Mouse (Mus musculus) CD8-positive naive resting alpha-beta T cell, adult 2 months (primary cell): ENCODE results near the gene Tmem117.

Experiments
- DNase-seq, 2 experiments: peaks; one replicate each; pipeline ENCODE4 v3.0.0; 2022; ENCODE audit warnings: low read depth in 2 of 2, low spot score in 2 of 2

Tmem117 gene

DNA sequence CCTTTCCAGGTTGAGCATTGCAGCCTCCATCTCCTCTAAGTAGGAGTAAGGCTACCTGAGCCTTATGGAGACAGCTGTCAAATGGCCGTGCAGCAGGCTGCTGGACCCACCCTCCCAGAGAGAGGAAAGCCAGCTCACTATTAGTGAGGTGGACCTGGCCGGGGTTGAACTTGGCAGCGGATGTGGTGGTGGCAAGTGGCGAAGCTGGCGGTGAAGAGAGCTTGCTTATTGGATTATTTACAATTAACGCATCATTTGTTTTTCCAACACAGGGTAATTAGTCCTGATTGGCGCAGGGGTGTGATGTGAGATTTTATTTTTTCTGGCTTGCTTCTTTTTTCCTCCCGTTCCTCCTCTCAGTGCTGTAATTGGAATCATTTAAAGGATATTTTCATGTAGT, 19.4 kb downstream of the Tmem117 start:
- DNase-seq, result no peak

DNA sequence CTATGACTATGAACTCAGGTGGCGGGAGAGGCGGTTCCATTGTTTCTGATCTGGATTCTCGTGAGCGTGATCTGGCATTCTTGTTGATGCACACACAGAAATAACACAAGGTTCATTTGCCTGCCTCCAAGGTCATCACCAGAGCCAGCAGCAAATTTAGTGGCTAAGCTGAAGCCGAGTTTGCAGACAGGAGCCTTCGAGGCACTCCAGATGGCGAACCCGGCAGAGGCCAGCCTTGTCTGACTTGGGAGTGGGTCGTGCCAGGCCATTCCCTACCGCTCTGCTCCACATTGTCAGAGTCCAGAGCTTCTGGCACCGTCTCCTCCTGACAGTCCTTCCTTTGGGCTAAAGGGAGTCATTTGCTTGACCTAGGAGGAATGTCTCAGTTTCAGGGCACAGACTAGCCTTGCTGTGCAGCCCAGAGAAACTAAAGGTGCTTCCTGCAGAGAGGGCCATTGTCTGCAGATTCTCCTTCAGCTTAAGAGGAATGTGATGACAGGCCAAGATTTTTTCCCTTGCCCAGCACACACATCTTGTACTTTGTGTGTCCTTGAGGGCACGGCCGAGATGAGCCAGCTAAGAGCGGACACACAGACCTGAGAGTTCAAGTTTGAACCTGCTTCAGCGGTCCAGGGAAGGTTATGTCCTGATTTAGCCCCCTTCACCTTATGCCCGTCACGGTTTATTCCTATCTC, 20.2 kb downstream of the Tmem117 start:
- DNase-seq, result no peak

DNA sequence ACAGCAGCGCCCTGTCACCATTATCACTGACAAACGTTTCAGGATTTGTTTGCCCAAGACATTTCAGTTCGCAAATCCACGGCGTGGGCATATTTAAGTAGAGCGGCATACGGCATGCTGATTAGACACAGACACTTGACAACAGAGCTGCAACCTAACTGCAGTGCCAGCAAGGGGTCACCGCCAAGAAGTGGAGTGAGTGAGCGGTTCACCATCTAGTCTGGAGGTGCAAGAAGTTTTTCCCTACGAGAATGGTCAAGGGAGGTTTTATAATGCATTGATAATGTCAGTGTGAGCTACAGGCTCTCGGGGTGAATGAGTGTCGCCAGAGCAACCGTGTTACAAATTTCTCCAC, 20.7 kb downstream of the Tmem117 start:
- DNase-seq, result no peak

DNA sequence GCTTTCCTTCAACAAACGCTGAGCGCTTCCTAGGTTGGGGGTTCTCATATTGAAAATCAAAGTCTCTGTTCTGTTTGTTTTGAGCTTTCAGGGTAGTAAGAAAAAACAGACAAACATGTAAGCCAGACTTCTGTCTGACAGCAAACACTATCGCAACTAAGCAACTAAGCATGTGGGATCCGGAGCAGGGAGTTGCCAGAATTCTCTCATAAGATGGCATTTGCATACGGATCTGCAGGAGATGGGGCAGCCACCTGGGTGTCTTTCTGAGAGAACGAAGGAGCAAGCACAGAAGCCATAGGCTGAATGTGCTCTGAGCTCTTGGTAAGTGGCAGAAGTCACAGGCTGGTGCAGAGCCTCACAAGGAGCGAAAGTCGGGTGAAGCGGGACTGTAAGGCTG, 22.3 kb downstream of the Tmem117 start:
- DNase-seq, result no peak

DNA sequence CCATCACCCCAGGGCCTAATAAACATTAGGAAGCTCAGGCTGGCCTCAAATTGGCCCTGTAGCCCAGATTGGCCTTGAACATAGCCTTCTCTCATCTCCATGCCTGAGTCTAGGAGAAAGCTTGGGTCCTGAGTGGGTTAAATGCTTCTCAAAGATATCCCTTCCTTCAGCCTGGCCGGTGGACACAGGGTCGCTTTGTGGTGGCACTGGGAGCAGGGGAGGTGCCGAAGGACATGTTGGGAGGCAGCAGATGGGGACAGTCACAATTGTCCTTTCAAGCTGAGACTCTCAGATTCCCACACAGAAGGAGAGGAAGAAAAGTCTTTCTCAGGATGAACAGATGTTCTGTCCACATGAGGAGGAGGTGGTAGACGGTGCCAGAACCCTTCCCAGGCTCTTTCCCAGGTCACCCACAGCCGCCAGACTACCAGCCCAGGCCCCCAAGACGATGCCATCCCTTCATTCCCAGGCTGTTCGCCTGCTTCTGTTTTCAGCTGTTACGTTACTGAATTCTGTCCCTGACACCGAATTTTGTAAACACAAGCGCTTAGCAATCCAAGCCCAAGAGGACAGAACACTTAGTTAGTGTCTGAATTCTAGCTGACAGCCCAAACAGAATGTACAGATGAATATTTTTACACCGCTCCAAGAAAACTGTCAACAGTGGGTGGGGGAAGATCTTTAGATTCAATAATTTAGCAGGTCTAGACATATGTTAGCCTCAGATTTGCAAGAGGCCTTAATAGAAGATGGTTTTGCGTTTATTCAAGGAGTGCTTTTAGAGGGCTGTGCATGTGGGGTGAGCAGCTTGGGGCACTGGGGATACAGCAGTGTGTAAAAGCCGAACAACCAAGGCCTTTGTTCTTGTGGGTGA, 23.2 kb downstream of the Tmem117 start:
- DNase-seq, result no peak

DNA sequence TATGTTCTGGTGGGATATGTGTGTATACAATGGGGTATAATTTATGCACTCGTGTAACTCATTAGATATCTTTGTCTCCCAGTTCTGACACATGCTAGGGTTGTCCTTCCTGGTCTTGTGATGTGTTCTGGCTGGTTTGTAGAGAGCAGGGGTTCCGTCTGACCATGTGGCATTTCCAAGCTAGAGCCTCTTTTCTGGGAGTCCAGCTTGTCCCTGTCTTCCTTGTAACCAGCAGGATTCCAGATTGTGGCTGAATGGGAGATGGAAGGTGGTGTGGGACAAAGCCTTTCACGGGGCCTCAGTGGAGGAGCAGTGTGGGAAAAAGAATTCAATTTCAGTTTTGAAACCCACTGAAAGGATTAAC, 23.8 kb downstream of the Tmem117 start:
- no peak for DNase-seq

DNA sequence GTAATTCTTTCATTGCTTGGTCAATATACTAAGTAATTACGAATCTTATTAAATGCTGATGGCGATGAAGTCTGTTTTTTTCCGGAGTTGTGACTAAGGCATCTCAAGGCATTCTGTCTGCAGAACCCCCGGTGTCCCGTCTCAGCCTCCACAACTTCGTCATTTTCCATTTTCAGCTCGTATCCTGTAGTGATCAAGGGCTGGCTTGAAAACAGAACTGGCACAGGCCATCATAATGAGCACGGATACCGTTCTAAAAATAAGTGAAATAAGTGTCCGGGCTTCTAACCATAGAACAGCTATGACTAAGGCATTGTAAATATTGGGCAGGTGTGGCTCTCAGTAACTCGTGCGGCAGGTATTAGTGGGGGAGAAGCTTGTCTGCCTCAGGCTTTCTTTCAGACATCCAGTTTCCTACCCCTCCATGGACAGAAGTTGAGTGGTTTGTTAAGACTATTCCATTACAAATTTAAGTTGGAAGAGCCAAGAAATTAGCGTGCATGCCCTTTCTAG, 26.8 kb downstream of the Tmem117 start:
- no peak for DNase-seq

DNA sequence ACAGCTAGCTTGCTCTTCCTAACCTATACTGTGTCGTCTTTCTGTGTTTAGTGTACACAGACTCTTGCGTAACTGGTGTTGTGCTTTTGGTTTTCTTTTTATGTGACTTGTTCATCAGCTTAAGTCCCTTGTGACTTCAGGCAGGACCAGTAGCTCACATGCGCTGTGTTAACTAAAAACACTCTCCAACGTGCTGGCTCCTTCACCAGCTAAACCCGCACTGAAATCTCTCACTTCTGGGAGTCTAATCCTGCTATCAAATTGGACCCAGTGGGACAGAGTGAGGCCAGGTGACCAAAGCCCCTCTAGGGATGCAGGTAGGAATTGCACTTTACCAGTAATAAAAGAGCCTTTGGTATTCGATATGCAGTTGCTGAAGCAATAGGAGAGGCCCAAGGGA, 28.9 kb downstream of the Tmem117 start:
- DNase-seq, result no peak

DNA sequence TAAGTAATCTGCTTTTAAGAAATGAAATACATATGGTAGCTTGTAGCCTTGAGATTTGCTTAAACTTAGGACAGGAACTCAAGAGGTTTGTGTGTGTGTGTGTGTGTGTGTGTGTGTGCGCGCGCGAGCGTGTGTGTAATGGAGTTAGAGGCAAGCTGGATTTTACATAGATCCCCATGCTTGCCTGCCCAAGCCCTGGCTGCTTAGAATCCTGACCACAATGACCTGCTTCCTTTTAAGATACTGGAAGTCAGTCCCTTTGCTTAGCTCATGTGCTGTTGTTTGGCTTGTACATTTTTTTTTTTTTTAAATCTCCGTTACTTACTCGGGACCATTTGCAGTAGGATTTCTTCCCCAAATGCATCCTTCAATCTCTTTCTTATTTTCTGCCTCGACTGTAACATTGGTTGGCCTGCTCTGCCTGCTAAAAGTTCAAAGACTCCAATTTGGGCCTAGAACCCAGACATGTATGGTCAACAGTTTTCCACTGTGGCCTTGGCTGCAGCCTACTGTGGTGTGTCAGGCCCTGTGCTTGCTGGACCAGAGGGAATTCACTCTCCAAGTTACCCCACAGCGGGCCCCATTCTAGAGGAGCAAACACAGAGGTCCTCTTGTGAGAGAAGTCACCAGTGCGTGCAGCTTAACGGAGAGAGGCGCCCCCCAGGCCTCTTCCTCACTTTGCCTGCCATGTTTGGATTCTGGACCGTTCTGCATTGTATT, 29.5 kb downstream of the Tmem117 start:
- DNase-seq, result no peak

DNA sequence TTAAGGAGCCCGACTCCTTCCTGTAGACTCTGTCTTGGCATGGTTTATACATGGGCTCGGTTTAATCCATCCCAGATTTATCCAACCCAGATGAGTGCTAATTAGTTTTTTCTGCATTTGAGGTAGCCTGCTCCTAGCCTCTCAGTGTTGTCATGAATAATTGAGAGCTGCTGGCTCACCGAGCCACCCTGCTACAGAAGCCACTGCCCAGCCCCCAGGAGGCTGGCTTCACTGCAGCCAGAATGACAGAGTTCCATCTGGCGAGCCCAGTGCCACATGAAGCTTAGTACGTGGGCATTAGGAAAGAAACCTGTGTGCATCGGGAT, 30.0 kb downstream of the Tmem117 start:
- no peak for DNase-seq

DNA sequence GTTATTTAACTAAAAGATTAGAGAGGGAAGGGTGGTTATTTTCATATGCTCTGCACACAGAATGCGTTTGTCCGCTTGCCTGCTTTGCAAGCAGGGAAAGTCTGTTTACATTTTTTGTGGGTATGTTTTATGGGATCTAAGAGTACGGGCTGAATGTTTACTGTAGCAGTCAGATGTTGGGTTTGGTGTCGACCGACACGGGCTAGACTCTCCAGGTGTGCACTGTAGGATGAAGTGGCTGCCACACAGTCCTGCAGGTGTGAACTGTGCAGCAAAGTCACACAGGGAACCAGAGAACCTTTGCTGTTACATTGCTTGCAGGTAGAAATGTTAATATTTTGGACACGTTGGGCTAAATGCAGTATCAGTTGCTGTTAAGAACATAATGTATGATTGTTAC, 31.9 kb downstream of the Tmem117 start:
- no peak for DNase-seq

DNA sequence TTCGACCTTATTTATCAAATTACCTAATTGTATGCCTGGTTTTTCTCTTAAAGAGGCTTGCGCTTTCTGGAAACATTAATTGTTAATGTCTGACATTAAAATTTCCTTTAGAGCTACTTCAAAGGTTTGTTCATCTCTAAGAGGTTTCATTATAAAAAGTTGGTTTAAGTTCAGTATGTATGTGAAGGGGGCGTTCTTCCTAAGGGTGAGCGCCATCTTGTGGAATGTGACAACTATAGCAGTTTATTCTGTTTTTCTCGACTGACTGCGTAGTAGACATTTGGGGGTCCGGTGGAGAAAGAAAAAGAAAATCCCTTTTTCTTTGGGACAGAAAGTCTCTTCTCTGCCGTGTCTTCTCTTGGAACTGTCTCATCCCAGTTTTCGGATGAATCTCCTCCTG, 32.4 kb downstream of the Tmem117 start:
- no peak for DNase-seq

DNA sequence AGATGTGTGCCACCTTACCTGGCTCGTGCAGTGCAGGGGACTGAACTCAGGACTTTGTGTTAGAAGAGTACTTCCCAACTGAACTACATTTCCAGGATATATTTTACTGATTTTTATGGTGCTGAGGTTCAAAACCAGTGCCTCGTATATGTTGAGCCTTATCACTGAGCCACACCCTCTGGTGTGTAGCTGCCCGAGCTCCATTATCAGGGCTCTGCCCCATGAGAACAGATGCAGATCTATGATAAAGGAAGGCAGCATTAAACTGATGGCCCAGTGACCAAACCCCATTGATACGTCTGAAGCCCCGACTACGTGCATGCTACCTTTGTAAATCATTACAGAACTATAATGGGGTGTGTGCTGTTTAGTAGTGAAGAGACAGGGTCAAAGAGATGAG, 35.6 kb downstream of the Tmem117 start:
- DNase-seq, result no peak

DNA sequence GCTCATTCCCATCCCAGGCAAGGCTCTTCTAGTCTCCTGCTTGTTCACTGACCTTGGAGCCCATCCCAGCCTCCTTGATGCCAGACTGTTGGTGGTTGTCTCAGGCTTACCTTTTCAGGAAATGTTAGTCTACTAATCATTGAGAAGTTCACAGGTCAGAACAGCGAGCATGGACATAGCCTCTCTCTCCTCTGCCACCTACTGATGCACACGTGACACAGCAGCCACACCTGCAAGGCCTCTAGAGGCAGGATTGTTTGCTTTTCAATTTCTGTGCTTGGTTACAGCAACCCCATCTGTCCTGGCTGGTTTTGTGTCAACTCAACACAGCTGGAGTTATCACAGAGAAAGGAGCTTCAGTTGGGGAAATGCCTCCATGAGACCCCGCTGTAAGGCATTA, 52.1 kb downstream of the Tmem117 start:
- no peak for DNase-seq

DNA sequence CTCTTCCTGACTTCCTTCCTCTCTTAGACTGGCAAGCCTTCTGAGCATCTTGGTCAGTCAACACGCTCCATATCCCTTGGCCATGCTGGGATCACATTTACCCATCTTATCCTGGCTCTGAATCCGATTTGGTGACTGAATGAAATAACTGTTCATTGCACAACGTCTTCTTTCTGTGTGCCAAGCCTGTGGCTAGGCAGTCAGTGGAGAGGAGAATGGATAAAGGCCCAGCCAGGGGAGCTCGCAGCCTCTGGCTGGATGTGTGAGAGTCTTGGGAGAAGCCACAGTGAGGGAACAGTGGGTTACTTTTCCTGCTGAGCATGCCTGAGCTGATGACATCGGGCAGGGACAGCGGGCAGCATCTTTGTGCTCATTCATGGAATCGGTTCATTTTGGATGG, 55.2 kb downstream of the Tmem117 start:
- DNase-seq, result no peak

DNA sequence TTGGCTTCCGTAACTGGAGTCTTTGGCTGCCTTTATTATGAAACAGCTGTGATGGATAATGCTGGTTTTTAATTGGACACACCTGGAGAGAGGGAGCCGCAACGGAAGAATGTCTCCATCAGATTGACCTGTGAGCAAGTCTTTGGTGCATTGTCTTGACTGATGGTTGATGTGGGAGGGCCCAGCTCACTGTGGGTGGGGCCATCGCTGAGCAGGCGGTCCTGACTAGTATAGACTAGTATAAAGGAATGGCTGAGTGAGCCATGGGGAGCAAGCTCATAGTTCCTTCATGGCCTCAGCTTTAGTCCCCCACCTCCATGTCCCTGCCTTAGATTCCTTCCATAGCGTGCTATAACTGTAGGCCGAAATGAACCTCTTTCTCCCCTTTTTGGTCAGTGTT, 58.1 kb downstream of the Tmem117 start:
- no peak for DNase-seq

DNA sequence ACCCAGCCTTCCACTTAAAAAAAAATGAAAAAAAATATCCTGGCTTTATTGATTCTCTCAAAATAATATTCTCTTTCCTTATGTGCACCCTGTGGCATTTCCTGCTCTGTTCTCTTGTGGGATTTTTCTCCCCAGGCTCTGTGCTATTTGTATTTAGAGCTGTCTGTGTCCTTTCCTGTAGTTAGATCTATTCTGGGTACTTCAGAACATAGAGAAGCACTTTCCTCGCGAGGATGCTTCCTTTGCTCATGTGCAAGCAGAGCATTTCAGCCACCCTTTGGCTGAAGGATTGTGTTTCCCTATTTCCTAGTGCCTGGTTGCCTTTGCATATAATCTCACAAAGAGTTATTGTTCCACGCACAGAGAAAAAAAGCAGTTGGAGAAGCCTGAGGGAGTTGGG, 58.6 kb downstream of the Tmem117 start:
- no peak for DNase-seq

DNA sequence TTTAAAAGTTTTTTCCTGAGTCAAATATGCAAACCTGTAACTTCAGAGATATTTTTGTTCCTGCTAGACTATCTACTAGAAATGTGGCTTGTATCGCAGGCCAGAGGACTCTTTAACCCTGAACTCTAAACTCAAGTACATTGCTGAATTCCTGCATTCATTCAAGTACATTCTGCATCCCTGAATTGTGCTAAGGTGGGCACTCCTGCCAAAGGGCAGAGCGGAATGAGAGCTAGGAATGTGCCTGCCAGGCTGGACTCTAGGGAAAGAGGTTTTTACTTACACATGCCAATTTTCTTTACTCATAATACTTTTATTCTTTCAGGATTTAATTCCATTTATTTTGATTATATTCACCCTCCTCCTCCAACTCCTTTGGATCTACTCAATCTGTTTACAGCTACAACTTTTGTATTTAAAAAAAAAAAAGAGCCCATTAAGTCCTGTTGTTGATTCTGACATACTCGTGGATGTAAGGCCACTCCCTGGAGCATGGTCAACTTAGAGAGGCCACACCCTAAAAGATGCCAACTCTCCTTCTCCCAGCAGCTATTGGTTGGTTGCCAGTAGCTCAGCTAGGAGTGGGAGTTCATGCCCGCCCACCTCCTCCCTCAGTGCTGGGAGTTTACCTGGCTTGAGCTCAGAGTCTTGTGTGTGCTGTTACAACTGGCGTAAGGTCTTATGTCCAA, 60.3 kb downstream of the Tmem117 start:
- no peak for DNase-seq

DNA sequence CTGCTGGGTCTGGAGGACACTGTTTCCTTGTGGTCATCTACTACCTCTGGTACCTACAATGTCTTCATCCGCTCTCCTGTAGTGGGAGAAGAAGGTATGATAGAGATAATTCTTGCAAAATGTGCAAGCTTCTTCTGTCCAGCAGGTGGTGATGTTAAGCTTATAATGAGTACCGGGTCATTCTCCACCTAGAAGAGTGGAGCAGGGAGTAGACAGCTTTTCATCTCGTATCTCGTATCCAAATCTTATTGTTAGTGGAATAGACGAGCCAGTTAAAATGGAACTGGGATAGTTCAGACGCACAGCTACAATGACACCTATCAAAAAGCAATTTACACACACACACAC, 60.8 kb downstream of the Tmem117 start:
- DNase-seq, result no peak

DNA sequence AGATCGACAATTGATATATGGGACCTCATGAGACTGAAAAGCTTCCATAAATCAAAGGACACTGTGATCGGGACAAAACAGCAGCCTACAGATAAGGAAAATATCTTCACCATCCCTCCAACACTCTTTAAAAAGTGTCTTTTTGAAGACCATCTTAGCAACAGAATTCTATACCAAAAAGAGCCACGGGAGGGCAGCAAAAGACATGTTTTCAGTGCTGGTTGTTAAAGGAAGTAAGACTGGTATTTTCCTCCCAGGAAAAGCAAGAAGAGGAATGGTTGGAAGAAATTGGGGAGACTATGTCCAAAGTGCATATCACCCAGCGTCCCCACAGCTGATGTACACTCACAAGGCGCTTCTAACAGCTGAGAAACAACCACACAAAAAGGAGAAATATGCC, 93.7 kb downstream of the Tmem117 start:
- DNase-seq, result no peak

DNA sequence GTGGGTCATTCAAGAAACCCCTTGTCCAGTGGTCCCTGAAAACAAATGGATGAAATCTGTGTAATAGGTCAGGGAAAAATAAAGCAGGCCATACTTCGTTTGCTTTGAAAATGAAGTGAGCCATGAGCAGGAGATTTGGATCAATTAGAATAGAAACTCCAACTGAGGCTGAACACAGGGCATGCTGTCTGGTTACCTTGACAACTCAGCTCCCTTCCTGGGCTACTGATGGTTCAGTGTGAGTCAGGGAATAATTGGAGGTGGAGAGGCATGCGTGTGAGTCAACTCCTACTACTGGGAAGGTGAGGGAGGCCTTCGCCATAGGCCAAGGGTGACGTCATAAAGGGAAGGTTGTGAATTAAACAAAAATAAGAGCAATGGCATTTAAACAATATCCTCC, 103.1 kb downstream of the Tmem117 start:
- no peak for DNase-seq

DNA sequence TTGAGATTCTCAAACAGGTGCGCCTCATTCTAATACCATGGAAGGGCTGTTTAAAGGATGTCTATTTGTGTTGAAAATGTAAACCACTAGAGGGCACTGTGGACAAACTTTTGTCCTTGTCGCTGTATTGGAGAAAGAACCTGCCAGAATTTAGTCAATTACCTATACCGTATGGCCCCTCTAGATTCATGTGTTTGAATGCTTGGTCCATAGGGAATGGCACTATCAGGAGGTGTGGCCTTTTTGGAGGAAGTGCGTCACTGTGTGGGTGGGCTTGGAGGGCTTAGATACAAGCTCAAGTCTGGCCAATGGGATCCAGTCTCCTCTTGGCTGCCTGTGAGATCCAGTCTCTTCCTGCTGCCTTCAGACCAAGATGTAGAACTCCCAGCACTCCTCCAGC, 140.2 kb downstream of the Tmem117 start:
- no peak for DNase-seq
